Mouse (Mus musculus) A20 (cell line): ENCODE measurements around the gene Lyst.
"Not testable (repeated sequence)": the region's sequence is repeated elsewhere in the genome, so short reads cannot be mapped to it uniquely, and the experiment has no call there.

ENCODE experiments used
- DNase-seq: peaks from one replicate; pipeline ENCODE4 v3.0.0-alpha.2; 2011; ENCODE audit warnings: low read depth, low spot score

The Lyst gene

DNA sequence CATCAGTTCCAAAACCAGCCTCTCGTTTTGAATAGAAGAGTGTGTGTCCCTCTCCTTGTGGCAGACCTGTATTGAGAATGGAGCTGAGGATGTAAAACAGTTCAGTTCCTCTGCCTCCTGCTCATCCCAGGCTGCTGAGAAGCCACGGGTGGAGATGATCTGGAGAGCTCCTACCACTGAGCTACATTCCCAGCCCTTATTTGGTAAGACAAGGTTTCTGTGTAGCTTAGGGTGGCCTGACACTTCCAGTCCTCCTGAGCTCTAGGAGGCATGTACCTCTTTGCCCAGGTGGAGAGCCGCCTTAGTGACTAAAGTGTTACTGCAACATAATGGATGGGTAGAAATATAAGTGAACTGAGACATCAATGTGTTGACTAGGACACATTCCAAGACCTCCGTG is 190.8 kb downstream of the Lyst start:
- DNase-seq = no peak

DNA sequence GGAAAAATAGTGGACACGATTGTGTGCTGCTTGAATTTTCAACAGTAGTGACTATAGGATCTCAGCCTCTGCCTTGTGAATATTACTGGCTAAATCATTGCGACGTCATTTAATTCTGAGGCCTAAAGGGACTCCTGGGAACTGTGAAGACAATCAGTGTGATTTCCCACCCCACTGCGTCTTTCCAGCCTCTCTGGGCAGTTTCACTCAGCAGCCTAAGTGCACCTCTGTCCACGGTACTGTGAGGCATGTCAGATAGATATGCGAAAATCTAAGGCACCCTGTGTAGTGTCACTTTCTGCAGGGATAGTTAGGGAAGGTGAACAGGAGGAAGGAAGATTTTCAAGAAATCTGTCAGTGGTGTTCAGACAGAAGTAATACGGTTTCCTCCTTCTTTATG is 193.1 kb downstream of the Lyst start:
- DNase-seq = no peak

DNA sequence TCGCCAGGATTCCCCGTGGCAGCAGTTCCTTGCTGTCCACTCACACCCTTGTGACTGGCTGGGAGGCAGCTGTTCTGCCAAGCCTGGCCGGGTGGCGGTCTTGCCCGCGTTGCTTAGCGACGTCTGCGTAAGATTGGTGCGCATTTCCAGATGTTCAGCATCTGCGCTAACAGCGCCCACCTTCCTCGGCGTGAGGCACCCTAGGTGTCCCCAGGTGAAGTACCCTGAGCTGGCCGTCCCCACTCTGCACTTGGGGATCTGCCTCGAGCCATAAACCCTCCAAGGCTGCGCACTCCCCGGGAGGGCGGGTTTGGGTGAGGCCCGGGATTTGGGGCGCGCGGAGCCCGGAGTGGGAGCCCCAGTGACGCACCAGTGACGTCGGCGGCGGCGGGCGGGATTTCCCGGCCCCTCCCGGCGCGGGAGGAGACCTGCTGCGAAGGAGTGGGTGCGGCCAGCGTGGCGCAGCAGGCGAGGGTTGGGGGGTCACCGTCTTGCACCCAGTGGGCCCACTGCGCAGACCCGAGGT is 193.8 kb downstream of the Lyst start, which contains the start of gene Gng4:
Gng4 (plus strand) TSS at position 166 of the 526 bp plus-strand sequence.
- DNase-seq = no peak

DNA sequence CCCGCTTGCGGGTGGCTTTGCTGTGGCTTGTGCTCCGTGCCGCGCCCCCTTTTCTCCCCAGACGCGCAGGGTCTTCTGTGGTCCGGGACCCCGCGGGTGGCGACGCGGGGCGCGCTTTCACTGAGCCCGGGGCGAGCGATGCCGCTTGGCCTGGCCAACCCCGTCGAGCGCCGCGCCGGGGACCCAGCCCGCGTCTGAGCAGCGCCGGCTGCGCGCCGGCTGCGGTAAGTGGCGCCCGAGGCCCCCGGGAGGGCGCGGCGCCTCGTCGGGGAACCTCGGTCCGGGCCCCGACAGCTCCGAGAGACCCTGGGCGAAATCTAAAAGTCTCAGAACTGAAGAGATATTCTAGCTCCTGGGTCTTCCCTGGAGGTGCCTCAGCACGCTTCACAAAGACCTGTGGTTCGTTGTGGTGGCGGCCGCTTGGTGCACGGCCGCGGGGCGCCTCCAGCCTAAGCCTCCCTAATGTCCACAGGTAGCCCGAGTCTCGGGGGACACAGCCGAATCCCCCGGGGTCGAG is 194.3 kb downstream of the Lyst start:
- DNase-seq = no peak

DNA sequence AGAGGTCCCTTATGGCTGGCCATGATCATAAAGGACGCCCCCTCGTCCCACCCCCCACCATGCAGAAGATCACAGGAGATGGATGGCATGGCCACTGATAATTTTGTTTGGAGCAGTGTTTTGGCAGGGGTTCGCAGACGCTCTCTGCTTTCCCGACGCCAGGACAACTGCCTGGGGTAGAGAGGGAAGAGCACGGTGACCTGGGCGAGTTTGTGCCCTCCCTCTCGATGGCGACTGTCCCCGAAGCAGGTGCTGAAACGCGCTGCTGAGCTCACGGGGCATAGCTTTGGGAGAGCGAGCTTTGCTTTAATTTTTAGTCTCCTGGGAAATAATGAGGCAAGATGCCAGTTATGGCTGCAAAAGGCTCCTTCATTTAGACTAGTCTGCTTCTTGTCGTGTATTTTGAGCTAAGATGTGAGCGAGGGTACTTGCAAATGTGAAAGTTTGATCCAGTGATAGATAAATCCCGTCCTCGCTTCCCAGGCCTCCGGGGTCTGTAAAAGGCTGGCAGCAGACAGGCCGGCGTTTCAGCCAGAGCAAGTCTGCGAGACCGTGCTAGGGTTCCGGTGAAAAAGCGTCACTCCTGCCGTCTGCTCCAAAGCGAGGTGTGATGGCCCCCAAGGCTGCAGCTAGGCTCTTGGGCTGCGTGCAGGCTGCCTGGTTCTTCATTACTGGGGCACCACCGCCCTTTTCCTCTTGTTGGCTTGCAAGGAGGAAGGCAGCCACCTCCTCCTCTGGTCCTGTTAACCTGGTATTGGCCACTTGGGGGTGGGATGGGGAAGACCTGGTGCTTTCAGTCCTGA is 195.0 kb downstream of the Lyst start:
- DNase-seq = no peak

DNA sequence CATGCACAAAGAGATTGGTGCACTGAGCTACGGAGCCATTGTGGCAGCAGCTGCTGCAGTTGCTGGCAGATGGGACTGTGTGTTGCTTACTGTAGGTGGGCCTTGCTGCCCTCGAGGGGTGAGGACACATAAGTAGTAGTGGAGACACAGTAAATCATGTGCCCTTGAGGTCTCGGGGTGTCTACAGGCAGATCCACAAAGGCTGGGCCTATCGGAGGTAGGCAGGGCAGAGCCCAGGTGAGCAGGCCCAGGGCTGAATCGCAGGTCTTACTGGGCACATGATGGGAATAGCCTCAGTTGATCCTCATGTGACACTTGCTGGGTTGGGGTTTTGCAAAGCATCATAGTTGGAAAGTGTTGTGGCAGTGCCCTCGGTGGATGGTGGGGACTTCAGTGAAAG is 196.8 kb downstream of the Lyst start:
- no peak for DNase-seq

DNA sequence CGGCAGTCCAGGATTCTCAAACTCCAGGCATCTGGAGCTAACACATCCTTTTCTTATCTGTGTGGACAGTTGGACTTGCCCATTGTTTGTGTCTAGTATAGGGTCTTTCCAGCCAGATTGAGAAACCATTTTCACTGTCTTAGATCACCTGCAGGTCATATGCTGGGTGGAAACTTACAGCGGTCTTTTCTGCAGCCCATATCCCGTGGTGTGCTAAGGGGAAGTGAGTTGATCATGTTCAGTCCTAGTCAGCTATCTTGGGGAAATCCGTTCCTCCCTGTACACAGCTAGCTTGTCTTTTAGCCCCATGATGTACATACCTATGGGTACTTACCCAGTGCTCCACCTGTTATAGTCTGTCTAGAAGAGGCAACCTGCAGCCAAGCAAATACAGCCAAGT is 197.9 kb downstream of the Lyst start:
- peak; percentile 22 for DNase-seq

DNA sequence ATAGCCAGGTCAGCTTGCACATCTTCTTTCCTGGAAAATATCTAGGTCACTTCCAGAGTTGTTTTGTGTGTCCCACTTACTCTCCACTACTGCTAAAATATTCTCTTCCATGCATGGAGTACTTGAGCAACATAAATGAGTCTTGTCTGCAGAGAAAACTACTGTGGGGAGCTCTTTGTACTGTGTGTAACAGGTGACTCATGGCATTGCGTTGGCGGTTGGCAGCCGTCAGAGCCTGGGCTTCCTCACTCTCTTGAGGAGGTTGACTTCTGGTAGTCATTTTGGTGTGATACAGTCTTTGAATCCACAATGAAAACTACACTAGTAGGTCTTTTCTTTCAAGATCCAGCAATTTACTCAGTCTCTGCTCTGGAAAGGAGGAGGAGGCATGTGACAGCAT is 201.8 kb downstream of the Lyst start:
- no peak for DNase-seq

DNA sequence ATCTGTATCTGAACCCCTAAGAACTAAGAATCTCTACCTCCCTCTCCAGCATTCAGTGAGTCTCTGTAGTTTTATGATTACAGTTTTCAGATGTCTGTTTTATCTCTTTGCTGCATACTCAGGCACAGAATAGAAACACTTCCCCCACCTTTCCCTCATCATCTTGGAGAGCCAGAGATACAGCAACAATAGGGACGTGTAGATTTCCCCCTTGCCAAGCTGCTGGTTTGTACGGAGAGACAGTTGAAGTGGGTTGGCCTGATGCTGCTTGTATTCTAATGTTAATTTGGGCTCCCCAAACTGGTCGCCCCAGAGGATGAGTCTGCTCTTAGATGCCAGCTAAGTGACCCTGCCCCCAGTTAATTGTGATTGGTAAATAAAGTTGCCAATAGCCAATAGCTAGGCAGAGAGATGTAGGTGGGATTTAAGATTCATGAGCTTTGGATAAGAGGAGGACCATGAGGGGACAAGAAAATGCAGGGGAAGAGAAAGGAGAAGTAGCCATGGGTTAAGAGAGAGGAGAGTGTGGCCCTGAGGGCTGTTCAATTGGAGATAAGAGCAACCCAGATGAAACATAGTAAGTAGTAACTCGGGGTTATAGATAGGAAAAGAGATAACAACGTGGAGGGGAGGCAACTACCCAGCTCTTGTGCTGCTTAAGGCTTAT is 205.1 kb downstream of the Lyst start:
- no peak for DNase-seq

DNA sequence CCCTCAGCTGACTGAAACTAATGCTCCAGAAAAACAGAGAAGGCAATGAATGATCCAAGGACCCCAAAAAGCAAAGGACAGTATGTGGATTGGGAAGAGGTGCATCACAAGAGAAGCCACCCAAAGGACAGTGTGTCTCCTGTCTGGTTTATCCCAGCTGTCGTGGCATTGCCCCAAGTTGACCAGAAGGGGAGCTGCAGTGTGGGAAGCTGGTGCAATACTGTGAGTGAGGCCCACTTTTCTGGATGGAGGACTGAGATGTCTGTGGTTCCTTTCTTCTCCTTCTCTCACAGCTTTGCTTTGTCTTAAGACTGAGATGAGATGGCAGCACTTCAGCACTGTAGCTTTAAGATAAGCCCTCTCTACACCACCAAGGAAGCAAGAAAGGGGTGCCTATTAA is 205.9 kb downstream of the Lyst start:
- DNase-seq = no peak

DNA sequence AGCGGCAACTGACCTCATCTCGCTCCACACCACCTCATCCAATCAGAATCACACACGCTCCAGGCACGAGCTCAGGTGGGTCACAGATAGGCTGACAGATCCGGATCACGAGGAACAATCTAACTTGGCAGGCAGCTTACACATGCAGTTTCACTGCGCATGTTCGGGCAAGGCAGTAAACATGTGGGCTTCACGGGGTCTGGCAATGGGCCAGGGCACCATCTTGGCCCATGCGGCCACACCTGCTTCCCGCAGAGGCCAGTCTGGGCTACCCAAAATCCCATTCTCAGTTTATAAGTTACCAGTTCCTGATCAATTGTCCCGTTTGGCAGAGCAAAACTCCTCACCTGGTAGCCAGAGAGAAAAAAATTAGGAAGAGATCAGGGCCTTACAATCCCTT is 207.6 kb downstream of the Lyst start:
- DNase-seq = not testable (repeated sequence)

DNA sequence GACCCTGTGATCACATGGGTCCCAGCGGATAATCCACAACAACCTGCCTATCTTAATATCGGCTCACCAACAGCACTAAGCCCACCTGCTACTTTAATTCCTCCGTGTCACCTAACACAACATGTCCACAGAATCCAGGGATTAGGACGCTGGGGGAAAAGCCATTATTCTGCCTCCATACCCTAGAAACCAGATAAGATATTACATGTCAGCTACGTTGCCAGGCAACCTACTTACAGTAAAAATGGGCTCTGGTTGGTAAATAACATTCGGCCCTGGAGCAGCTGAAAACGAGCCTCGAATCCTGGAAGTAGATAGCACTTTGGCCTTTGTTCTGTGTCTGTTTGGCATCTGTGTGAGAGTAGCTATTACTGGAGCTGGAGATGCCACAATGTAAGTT is 208.6 kb downstream of the Lyst start:
- DNase-seq = no peak

DNA sequence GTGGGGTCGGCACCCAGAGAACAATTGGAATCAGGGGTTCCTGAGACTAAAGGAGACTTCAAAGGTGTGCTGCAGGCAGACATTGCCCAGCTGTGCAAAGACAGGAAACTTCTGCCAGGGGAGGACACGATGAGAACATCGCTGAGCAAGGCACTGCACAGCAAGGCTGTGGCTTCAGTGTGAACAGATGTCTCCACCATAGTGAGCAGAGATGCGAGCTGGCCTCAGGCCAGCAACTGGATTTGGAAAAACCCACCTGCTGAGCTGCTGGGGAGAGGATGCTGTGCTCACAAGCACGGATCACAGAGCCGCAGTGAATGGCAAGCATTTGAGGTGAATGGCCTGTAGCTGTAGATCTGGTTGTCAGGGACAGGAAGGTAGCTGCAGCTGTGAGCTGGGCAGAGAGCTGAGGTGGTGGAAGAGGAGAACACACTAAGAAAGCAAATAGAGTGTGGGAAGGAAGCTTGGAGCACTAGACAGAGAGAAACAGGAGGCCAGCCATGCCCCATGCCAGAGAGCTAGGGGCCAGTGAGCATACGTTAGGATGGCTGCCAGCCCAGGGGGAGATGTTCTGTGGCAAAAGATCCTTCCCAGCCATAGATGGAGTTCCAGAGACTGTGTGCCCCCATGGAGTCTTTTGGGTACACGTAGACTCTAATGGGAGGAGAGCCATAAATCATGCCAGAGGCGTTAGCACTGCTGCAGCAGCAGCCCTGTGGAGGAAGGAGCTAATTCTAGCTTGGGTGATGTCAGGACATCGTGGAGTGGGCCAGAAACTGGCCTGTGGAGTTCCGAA is 218.3 kb downstream of the Lyst start:
- DNase-seq = no peak

DNA sequence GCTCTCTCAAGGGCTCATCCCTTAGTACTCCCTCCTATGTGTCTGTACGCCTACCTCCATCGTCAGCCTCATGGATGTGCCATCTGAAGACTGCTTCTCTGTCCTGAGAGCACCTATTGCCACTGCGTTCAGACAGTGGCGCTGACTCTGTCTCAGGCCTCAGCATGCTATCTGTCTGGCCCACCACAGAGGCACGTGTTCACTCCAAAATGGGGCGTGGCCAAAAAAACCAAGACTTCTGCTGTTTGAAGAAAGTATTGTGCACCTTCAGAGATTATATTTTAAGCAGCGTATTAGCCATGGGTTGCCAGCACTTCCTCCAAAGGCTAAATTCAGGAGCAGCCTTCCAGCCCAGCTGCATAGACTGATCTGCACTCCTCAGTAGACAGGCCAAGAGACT is 220.7 kb downstream of the Lyst start:
- DNase-seq = no peak

DNA sequence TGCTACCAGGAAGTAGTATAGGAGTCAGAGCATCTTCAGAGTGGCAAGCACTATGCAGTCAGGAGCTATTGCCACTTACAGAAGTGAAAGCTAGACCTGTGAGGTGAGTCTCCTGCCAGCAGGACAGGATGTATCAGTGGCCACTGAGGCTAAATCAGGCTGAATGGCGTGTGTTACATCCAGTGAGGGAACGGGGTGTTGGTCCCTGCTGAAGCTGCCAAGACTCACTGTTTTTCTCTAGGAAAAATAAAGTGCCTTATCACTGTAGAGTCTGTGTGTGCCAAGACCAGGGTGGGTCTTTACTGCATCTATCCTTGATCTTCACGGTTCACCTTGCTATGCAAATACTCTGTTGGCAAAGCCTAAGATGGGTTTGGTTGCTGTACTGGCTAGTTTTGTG is 228.5 kb downstream of the Lyst start:
- peak; percentile 56 for DNase-seq

DNA sequence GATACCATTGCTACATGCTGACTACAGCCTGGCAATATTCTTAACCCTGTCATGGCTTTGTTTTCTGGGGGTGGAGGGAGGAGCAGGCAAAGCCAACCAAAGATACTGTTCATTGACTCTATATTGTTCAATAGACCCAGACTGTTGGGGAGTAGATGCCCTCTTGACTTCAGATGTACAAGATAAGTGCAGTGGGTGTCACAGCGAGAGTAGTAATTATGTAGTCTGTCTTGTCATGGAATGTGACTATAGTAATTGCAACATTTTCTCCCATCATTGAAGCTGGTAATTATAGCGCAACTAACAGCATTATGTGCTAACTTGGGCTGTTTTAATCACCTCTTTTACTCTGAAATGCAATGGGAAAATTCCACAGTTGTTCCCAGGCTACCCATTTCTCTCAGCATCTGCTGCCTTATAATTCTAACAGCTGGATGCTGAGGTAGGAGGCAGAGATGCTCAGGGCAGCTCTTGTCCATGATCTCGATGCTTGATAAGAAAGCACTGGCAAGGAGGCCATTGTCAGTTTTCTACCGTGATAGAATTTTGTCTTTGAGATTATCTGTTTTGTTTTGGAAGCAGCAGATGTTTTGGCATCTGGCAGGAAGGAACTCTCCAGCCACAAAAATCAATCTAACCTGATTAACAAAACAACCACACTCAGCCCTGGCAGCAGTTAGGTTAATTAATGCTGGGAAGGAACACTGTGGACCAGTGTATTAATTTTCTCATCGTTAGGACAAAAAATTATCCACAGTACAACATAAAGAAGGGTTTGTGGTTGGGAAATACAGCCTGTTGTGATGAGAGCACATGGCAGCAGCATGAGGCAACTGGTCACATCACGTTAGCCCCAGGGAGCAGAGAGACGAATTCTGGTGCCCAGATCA is 230.3 kb downstream of the Lyst start:
- no peak for DNase-seq

DNA sequence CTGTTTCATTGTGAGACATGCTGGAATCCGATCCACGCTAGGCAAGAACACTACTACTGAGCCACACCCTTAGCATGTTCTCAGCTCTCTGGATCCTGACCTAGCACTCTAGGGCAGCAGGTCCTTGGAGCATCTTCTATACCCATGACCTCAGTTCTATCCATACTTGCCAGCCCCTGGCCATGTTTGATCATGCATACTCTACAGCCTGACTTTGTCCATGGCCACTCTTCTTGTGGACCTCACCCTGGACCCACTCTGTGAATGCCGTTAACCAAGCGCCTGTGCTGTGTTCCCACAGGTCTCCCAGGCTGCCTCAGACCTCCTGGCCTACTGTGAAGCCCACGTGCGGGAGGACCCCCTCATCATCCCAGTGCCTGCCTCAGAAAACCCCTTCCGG is 234.7 kb downstream of the Lyst start:
- DNase-seq = no peak

DNA sequence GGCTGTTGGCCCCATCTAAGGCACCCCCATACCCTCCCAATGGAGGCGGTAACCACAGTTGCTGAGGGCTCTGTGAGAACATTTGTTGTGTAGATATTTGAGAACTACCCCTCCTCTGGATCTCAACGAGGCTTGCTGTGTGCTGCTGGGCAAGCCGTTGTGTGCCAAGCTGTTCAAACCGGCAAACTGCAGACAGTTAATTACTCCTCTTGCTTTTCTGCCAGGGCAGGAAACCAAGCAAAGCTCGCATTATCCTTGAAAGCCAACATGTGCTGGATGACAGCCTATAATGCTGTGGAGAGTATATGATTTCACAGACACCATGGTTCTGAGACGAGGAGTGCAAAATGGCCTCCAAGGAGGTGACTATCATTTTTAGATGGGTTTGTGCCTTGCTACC is 236.3 kb downstream of the Lyst start:
- no peak for DNase-seq

DNA sequence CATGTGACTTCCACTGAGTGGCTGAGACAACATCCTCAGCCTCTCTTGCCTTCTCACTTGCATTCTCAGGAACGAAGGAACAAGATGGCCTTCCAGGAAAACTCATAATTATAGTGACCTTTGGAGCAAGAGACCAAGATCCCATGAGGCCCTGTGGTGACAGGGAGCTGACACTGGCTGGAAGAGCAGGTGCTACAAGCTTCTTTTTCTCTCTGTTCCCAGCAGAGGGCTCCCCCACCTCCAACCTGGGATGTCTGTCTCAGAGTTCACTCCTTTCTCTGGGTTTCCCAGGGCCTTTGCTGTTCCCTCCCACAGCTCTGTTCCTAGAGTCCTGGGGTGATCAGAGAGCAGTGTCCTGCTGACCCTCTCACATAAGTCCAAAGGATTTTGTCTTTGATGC is 237.9 kb downstream of the Lyst start:
- DNase-seq = no peak
